Mouse (Mus musculus) embryo, embryonic 9.5 days (tissue): Measurements from ENCODE around the gene Disp1.

Experiments
- DNase-seq: peaks from one replicate; pipeline ENCODE4 v3.0.0-alpha.2; 2017; ENCODE audit errors: extremely low spot score

Disp1 gene

DNA sequence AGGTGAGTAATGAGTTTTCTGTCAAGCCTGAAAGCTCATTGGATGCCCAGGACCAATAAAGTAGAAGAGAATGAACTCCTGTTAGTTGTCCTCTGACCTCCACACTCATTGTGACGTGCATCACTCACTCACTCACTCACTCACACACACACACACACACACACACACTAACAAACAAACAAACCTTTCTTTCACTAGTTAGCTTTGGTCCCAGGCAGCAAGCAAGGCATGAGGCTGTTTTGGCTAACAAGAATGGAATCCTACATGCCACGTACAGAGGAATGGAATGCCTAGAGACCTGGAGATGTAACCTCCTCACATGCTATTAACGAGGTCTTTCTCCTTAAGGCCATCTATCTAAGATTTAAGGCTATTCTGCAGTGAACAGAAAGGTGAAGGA is 97.6 kb downstream of the Disp1 start:
- no peak for DNase-seq

DNA sequence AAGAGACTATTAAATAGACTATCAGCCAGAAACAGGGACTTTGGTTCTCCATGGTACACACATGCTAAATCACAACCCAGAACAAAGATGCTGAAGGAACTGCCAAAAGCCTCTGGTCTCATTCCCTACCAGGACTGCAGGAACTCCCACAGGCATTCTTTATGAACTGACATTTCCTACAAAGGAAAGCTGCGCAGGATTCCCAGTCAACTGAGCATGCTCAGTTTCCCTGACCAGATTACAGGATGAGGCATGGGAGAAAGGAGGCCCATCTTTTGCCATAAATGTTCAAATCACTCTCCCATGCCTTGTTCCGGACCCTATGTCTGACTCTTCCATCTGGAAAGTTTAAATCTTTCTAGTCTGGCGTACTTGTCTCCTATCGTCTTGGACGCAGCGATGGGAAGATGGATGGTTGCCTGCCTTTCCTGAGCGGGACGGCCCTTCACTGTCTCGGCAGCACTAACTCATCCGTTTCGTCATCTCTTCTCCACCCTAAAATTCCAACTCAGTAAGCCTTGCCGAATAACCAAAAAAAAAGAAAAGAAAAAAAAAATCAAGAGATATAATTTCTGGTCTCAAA is 100.9 kb downstream of the Disp1 start:
- DNase-seq = no peak

DNA sequence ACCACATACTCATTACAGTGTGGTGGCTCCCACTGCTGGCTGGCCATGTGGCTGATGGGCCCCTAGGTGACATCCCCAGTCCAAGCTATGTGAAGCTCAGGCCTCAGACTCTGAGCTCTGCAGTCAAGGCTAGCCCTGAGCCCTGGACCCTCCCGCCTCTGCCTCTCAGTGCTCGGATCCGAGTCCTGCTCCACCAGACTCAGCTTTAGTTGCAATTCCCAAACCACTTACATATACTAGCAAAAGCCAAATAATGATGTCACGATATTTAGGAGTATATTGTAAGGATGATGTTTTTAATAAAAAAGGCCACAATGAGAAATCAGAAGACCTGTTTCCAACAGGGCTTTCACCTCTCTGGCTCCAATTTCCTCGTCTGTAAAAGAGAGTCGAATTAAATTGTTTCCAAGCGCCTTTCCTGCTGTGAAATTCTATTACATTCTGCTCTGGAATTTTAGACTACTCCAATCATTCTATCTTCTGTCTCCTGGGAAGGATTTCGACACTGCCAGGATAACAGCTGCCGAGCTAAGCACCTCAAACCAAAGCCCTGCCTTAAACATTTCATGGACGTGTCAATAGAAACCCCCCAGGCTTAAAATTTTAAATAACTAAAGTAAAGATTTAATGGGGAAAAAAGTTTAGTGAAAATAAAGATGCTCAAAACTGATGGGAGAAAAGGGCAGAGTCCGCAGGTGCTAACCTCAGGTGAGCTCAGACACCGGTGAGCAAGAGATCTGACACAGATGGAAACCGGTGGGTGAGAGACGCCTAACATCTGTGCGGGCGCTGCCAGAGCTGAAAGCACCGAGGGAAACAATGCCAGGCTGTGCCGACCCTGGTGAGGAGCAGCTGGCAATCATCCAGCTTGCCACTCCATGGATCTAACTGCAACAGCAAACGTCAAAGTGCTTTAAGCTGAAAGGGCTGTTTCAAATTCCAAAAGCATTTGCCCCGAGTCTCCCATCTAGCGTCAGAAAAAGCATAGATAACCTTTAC is 103.2 kb downstream of the Disp1 start:
- no peak for DNase-seq

DNA sequence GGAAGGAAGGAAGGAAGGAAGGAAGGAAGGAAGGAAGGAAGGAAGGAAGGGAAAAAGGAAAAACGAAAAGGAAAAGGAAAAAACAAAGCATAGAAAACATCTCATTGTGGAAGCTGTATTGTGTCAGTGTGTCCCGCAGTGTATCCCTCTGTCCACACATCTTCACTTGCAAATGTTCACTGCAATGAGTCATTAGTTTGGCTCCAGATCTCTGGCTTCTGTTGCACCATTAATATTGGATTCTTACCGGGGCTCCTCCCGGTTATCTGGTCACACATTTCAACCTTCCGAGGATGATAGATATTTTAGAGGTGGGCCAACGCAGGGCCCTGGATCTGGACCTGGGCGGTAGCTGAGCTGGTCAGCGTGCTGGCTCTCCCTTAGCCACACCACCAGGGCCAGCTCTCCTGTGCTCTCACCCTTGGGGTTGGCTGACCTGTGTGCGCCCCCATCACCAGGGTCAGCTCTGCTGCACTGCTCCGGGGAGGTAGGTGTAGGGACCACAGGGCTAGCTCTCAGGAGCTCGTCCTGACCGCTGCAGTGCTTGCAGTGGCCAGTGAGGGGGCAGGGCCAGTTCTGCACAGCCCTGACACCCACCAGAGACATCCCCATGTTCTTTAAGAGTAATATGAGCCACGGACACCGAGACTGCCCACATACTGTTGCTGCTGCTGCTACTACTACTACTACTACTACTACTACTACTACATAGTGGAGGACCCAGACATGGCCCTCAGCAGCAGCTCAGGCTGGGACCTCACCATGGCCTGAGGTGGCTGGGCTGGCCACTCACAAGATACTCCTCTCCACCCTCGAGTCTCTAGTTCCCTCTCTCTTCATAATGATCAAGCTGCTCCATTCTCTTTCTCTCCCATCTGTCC is 104.1 kb downstream of the Disp1 start:
- DNase-seq = no peak

DNA sequence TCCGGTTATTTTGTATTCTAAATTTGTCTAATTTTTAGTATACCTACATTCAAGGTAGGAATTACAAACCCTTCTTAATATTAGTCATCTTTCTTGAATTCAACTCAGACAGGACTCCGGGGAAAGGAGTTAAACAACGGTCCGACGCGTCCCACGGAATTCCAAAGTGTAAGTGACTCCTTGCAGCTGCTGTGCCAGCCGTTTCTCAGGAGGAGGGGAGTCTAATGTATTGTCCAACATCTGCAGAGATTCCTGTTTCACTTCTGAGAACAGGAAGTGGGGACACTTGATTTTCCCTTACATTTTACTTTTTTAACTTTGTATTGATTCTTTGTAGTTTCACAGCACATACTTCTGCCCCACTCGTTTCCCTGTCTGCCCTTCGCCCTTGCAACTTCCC is 104.9 kb downstream of the Disp1 start:
- DNase-seq = no peak

DNA sequence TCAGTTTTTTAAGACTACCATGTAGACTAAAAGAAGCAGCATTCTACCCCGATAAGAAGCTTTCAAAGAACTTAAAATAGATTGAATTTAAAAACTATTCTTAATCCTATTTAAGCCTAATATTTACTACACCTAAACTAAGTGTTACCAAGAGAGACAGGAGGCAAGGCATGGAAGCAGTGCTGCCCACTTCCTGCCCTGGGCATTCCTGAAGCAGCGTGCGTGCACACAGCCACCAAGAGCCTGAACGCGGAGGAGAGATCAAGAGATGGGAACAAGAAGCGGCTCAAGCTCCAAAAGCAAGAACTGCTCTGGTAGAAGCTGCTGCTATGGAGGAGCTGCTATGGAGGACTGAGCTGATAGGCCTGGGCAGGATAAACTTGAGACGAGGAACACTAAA is 106.2 kb downstream of the Disp1 start:
- no peak for DNase-seq

DNA sequence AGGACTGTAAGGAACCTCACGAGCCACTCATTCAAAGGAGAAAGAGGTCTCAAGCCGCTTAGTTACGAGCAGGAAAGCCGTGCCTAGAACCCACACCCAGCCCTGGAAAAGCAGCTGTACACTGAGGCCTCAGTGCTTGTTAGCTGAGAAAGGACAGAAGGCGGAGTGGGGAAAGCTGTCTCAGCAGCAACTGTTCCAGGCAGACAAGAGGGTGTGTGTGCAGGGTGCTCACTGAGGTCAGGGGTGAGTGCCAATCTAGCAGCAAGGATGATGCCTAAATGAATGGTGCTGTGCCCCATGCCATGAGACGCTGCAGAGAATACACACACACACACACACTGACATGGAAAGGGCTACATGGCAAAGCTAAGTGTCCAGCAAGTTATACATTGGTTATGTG is 106.8 kb downstream of the Disp1 start:
- DNase-seq = no peak

DNA sequence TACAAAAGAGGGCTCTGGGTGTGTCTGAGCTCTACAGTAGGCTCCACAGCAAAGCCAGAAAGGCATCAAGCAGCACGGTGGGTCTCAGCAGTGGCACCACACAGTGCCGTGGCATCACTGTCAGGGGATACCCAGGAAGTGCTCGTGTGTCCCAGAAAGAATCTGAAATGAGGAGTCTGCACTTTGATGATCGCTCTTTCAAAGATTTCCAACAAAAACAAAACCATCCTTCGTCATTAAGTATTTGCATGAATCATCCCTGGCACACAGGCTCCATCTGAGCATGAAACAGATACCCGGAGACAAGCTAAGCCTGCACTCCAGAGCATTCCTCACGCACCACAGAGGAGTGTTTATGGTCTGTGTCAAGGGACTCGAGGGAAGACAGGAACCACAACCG is 107.8 kb downstream of the Disp1 start:
- no peak for DNase-seq

DNA sequence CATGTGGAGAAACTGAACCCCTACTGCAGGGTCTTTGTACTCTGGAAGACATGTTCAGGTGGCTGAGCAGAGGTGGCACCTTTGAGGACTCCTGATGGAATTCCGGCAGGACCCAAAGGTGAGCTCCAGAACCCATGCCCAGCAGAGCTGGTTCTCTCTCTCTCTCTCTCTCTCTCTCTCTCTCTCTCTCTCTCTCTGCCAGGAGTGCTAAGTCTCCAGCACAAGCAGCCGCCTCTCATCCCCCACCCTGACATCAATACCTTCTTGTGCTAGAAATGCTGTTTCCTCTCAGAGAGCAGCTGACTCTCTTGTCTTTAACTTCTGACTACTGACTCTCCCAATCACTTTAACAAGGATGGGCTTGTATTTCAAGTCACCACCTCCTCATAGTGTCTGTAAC is 113.8 kb downstream of the Disp1 start:
- DNase-seq = no peak

DNA sequence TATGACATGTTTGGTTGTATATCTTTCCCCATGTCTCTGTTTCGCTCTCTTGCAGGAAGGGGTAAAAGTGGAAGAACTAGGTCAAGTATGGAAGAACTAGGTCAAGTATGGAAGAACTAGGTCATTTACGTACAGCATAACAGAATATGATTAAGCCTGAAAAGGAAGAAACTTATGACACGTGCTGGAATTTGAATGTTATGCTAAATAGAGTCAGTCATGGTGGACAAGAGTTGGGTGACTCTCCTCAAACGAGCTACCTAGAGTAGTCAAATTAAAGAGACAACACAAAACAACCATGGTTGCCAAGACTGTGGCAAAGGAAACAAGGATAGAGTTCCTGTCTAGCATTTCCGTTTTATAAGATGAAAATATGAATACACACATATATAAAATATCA is 116.6 kb downstream of the Disp1 start:
- DNase-seq = no peak

DNA sequence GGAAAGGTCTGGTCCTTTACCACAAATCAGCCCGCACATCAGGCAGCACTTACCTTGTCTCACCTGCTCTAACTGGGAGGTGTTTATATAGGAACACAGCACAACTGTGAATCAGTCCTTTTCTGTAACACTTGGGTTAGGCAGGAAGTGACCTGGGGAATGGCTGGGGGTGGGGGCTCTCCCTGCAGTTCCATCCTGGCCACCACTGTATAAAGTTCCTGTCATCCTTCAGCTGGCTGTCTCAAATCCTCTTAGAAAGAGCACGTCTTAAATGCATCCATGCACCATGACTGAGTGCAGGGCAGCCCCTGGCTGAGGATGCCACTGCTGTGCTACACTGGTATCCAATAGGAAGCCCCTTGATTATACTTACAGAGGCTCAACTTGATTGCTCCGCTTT is 118.5 kb downstream of the Disp1 start:
- no peak for DNase-seq

DNA sequence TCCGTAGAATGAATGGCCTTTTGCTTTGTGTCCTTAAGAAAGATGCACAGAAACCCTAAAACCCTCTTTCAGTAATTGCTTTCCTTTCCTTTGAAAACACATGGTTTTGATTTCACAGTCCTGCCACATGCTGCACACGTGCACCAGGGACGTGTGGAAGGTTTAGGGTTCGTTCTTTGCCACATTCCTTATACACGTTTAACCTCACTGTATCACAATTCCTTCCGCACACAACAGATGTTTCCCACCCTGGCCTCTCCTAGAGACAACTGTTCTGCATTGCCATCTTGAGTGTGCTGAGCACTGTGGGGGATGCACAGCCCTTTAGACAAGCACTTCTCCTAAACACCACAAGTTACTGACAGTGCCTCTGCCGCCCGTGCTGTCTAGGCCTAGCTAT is 119.2 kb downstream of the Disp1 start:
- no peak for DNase-seq

DNA sequence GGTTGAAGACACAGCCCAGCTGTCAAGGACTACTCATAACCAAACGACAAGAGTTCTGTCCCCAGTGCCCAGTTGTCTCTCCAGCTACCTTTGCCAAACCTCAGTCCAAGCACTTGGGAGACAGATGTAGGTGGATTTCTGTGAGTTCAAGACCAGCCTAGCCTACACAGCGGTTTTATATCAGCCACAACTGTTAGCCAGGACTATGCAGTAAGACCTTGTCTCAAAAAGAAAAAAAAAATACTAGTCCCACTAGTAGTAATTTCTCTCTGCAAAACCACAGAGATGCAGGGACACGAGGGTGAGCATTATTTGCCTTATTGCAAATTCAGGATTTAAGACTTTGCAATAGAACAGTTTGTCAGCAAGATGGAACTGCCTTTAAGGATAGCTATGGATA is 120.0 kb downstream of the Disp1 start:
- DNase-seq = no peak

DNA sequence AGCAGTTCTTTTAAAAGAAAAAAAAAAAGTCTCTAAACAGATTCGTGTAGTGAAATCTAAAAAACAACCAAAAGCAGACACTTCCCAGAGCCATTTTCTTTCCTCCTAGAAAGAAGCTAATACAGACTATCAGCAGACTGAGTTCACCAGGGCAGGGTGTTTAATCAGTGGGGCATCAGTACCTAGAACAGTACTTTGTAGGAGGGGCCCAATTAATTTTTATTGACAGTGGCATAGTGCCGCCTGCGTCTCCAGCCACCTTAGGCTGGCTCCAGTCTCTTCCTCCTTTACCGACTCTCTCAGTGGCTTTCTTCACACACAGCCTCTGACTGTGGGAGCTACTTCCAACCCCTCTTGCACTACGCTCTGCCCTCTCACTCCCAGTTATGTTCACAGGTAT is 121.1 kb downstream of the Disp1 start:
- no peak for DNase-seq

DNA sequence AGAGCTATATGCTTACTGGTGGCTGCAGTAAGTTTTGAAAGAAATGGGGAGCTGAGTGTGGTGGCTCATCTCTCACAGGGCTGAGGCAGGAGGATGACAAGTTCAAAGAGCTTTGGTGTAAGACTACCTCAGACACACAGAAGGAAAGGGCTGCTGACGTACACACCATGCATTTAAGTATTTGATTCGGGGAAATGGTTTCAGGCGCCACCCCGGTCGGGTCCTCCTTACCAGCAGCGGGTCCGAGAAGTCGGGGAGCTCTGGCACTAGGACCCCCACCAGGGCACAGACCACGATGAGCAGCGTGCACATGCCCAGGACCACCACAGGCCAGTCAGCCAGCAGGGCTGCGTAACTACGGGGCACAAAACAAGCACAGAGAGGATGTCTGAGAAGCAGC is 121.6 kb downstream of the Disp1 start:
- no peak for DNase-seq

DNA sequence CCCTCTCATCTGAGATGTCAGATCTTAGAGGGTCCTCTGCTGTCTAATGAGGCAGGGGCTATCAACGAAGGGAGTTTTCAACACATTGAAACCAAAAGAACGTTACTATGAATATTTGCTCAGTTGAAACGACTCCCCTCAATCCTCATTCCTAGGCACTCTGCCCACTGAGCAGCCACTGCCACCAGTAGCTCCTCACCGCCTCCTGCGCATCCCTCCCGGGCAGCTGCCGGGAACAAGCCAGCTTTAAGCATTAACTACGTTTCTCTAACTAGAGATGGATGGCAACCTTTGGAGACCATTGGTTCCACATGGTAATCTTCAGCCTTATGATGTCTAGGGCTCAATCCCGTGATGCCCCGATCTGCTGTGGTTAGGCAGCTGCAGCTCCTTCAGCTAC is 123.7 kb downstream of the Disp1 start:
- DNase-seq = no peak

DNA sequence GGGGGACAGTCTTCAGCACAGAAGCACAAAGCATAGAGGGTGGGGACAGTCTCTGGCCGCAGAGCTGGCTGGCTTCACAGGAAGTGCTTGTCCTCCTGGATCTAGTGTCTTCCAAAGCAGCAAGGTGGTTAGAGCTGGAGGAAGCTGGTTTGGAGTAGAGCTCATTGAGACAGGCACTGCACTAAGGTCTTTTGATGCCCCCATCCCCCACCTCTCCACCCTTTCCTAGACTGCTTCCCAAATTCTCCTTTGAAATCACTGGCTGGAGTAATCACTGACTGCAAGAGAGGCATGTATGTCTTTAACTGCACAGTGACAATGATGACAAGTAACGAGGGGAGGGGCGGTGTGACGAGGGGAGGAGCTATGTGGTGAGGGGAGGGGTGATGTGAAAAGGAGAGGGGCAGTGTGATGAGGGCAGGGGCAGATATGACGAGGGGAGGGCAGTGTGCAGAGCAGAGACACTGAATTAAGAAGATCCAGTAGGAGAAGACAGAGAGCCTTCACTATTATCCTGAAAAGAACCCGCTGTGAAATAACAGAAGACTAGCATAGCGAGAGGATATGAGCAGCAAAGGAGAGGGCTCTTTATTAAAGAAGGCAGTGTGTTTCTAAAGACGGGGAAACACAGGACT is 125.8 kb downstream of the Disp1 start:
- no peak for DNase-seq

DNA sequence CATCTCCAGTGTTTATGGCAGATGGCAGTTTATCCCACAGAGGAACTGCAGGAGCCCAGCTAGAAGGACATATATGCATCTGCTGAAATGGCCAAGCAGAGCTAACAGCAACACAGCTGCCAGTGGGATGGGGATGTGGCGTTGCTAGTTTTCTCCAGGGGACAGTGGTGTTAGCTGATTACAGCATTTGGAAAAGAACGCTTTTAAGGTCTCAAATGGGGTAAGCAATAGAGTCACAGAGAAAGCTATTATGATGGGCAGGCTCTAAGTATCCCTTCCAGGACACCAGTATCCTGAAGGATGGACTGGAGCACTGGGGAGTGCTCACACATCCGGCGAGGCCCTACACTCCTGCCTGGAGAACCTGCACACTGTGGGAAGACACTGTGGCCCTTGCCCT is 129.0 kb downstream of the Disp1 start:
- no peak for DNase-seq

DNA sequence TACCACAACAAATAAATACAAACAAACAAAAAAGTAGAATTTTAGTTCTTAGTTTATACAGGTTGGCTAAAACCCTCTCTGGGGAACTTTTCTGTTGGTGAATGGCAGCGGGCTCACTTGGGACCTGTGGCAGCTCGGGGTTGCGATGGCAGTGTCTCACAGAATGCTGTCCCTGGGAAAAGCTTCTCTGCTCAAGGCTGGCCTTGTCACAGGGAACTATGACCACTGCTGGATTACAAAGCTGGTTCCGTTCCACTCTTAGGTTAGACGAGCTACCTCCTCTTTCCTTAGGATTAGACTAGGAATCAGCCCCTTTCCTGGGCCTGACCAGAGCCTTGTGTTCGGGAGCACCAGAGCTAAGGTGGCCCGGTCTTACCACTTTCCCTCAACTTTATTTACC is 130.1 kb downstream of the Disp1 start:
- no peak for DNase-seq

DNA sequence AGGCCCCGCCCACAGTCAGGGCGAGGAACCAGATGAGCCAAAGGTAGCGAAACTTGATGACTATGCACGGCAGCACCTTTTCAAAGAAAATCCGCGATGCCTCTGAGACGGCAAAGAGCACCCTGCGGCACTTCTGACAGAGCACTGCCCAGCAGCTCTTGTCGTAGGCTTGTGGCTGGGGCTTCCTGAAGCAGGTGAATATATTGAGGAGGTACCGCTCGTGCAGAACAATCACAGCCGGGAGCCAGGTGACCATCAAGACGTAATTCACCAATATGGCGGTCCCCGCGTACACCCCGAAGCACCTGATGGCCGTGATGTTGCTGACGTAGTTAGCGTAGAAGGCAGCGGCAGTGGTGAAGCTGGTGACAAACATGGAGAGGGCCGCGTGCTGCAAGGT is 132.7 kb downstream of the Disp1 start:
- no peak for DNase-seq

DNA sequence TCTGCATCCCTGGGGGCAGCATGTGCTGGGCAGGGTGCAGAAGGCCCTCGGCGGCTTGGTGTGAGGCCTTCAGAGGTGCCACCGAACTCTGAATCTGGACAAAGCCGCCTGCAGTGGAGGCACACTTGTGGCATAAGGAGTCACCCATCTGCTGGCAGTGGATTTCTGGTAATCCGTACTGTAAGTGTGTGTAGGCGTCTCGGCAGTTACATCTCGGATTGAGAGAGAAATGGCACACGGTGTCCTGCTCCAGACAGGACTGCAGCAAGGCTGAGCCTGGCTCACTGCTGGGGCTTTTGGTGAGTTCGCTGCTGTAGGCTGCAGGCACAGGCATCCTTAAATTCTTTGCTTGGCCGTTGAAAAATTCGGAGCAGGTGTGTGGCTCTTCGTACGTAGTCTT is 134.5 kb downstream of the Disp1 start:
- DNase-seq = no peak
